In the genomic region with DNA sequence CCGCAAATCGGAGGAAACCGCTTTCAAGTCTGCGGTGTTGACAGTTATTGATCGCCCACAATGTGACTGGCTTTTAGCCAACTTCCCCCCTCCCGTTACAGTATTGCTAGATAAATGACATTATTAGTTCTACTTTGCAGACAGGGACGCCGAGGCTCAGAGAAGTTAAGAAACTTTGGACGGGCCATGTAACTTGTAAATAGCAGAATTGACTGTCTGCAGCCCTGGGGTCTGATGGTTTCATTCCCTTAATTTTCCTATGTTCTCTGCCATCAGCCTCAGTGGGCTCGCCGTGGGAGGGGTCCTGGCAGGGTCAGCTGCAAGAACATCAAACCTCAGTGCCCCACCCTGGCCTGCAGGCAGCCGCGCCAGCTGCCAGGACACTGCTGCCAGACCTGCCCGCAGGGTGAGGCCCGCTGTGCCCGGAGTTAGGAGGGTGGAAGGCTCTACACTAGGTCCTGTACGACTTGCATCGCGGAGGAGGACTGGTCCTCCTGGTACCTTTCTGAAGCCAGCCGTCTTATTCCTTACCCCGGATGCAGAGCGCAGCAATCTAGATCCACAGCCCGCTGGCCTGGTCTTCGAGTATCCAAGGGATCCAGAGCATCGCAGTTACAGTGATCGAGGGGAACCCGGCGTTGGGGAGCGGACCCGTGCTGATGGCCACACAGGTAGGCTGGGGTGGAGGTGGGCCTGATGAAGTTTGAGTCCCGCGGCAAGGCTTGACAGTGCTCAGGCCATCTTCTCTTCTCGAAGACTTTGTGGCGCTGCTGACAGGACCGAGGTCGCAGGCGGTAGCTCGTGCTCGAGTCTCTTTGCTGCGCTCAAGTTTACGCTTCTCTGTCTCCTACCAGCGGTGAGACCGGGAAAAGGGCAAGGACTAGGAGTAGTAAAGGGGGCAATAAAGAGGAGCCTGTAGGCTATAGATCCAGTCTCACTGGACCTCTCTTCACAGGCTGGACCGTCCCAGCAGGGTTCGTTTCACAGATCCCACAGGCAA, we compare ENCODE assay signal across 8 mouse cellular contexts. TPM values are rescaled to one million over a fixed set of nuclear protein-coding genes. Genes with fewer than 3 reads are reported as not detected.
DNase-seq lines count a peak whose midpoint lies in the region; ATAC-seq and TF ChIP-seq lines count a peak whose summit lies in the region.

Gene Thpo, minus strand, starts transcription at position 781 of the 1,000 bp plus-strand sequence.

- no peaks in the 10 kb centered on the region for H3K9me3 ChIP-seq in lung, embryonic 14.5 days (ENCODE audit: low read depth, low read length)
- H3K9me3 ChIP-seq in hindbrain, postnatal 0 days (ENCODE audit: low read length) = no peaks in the 10 kb centered on the region
- H3K9me3 ChIP-seq in midbrain, embryonic 16.5 days (replicated peaks; ENCODE audit: control insufficient read depth, low read length, poor library complexity, severe bottlenecking) = no peaks in the 10 kb centered on the region

- H3K27me3 ChIP-seq in lung, embryonic 14.5 days (ENCODE audit: insufficient read depth, low read length) = peaks cover 31% of the 10 kb centered on the region
- no peaks in the 10 kb centered on the region for H3K27me3 ChIP-seq in hindbrain, postnatal 0 days (ENCODE audit: insufficient read depth, low read length)
- H3K27me3 ChIP-seq in midbrain, embryonic 16.5 days (ENCODE audit: control insufficient read depth, insufficient read depth, low read depth, low read length) = peaks cover 13% of the 10 kb centered on the region

- WGBS in lung, embryonic 14.5 days = 4% methylated on average over 45 of the region's 45 CpGs
- WGBS in hindbrain, postnatal 0 days = 4% methylated on average over 45 of the region's 45 CpGs
- WGBS in midbrain, embryonic 16.5 days = 4% methylated on average over 43 of the region's 45 CpGs

- no peak within 1 kb of the TSS for H3K27ac ChIP-seq in lung, embryonic 14.5 days (ENCODE audit: low read depth)
- H3K27ac ChIP-seq in hindbrain, postnatal 0 days = peak within 1 kb of the TSS; percentile 85
- peak within 1 kb of the TSS; percentile 73 for H3K27ac ChIP-seq in midbrain, embryonic 16.5 days (ENCODE audit: low read length)

- H3K9ac ChIP-seq in lung, embryonic 14.5 days = peak within 1 kb of the TSS; percentile 74
- peak within 1 kb of the TSS; percentile 86 for H3K9ac ChIP-seq in hindbrain, postnatal 0 days (replicated peaks; ENCODE audit: low read length)
- peak within 1 kb of the TSS; percentile 92 for H3K9ac ChIP-seq in midbrain, embryonic 16.5 days (ENCODE audit: low read depth, low read length)

- peak within 1 kb of the TSS; percentile 59 for H3K4me3 ChIP-seq in lung, embryonic 14.5 days (ENCODE audit: low read depth, low read length)
- H3K4me3 ChIP-seq in hindbrain, postnatal 0 days (ENCODE audit: low read length) = peak within 1 kb of the TSS; percentile 74
- H3K4me3 ChIP-seq in midbrain, embryonic 16.5 days (ENCODE audit: low read depth, low read length) = peak within 1 kb of the TSS; percentile 86

- peak within 1 kb of the TSS; percentile 97 for H3K4me2 ChIP-seq in lung, embryonic 14.5 days
- peak within 1 kb of the TSS; percentile 96 for H3K4me2 ChIP-seq in hindbrain, postnatal 0 days (ENCODE audit: low read depth, low read length)
- peak within 1 kb of the TSS; percentile 95 for H3K4me2 ChIP-seq in midbrain, embryonic 16.5 days (ENCODE audit: low read length)

- H3K4me1 ChIP-seq in lung, embryonic 14.5 days (ENCODE audit: insufficient read depth) = no peaks in the 10 kb centered on the region
- H3K4me1 ChIP-seq in hindbrain, postnatal 0 days (ENCODE audit: insufficient read depth, low read length) = peaks cover 4% of the 10 kb centered on the region; the same call in 1 of the 2 replicates
- H3K4me1 ChIP-seq in midbrain, embryonic 16.5 days (ENCODE audit: control insufficient read depth, insufficient read depth, low read length) = peaks cover 14% of the 10 kb centered on the region

- H3K36me3 ChIP-seq in lung, embryonic 14.5 days (ENCODE audit: insufficient read depth) = no peaks in the 10 kb centered on the region
- 0 out of 2 replicates have a peak, but pooled peaks cover 4% of the 10 kb centered on the region for H3K36me3 ChIP-seq in hindbrain, postnatal 0 days (ENCODE audit: insufficient read depth, low read length)
- H3K36me3 ChIP-seq in midbrain, embryonic 16.5 days (ENCODE audit: control insufficient read depth, insufficient read depth, low read length) = 0 out of 2 replicates have a peak, but pooled peaks cover 3% of the 10 kb centered on the region

- ATAC-seq in lung, embryonic 14.5 days (ENCODE audit: insufficient read depth) = no peak
- ATAC-seq in hindbrain, postnatal 0 days = no peak
- no peak for ATAC-seq in midbrain, embryonic 16.5 days

- peak; percentile 27; the same call in 1 of the 2 replicates for TF ChIP-seq CTCF in lung, embryonic 14.5 days (IDR thresholded peaks at IDR 0.05; ENCODE audit: low read depth)
- TF ChIP-seq CTCF in hindbrain, postnatal 0 days (IDR thresholded peaks at IDR 0.05; ENCODE audit: low read depth) = peak; percentile 36

- peak; percentile 20 for DNase-seq in adrenal gland, postnatal 10 days
- DNase-seq in adrenal gland, adult 2 months = no peak
- peak; percentile 58 for DNase-seq in lung, embryonic 14.5 days
- DNase-seq in lung, postnatal 25 days (ENCODE audit: low spot score) = no peak
- DNase-seq in hindbrain, postnatal 0 days (ENCODE audit: low spot score) = peak; percentile 38
- no peak for DNase-seq in adrenal gland, postnatal 14 days
- no peak for DNase-seq in thymus, postnatal 25 days

RNA-seq across cellular contexts. Expression of gene Thpo, which starts in this region (rescaled TPM):
- total RNA-seq in adrenal gland, postnatal 10 days (2021) = 1 to 10 TPM; 2.5 to 3.3 TPM
- total RNA-seq in adrenal gland, adult 2 months (2021) = 1 to 10 TPM; 1.2 to 6.4 TPM
- polyA plus RNA-seq in adrenal gland, adult 2 months (2012; rRNA removed) = 9.7 and 15.3 TPM in 2 replicates
- 0.76 and 1.1 TPM in 2 replicates for polyA plus RNA-seq in lung, embryonic 14.5 days (2014; fragmentation: Nextera tagmentation; extraction: Ambion mirVana)
- total RNA-seq in hindbrain, postnatal 0 days (2014; rRNA removed) = 1.0 and 1.3 TPM in 2 replicates
- 1.4 and 1.6 TPM in 2 replicates for polyA plus RNA-seq in hindbrain, postnatal 0 days (2015; fragmentation: Nextera tagmentation; extraction: Ambion mirVana)
- polyA plus RNA-seq in midbrain, embryonic 16.5 days (2015; fragmentation: Nextera tagmentation; extraction: Ambion mirVana) = 1.5 TPM in 2 replicates
- 0.71 and 2.8 TPM in 2 replicates for total RNA-seq in adrenal gland, postnatal 14 days (2021)

Comparison
In these comparisons a context has a peak if more than half of its experiments do, and no peak if none do; other contexts are left out.
1. DNase-seq: peak in adrenal gland, postnatal 10 days (single experiment), lung, embryonic 14.5 days (single experiment) and hindbrain, postnatal 0 days (single experiment); none in adrenal gland, adult 2 months (single experiment), lung, postnatal 25 days (single experiment), adrenal gland, postnatal 14 days (single experiment) and thymus, postnatal 25 days (single experiment).
2. Peak in every context shown above with its lines, with median percentiles within 50 percentile points of each other: H3K4me2 ChIP-seq, H3K4me3 ChIP-seq and H3K9ac ChIP-seq.